Mouse (Mus musculus): ENCODE results near the gene Ifnl2.
"Not testable (repeated sequence)": the region's sequence is repeated elsewhere in the genome, so short reads cannot be mapped to it uniquely, and the experiment has no call there.

The Ifnl2 gene

DNA sequence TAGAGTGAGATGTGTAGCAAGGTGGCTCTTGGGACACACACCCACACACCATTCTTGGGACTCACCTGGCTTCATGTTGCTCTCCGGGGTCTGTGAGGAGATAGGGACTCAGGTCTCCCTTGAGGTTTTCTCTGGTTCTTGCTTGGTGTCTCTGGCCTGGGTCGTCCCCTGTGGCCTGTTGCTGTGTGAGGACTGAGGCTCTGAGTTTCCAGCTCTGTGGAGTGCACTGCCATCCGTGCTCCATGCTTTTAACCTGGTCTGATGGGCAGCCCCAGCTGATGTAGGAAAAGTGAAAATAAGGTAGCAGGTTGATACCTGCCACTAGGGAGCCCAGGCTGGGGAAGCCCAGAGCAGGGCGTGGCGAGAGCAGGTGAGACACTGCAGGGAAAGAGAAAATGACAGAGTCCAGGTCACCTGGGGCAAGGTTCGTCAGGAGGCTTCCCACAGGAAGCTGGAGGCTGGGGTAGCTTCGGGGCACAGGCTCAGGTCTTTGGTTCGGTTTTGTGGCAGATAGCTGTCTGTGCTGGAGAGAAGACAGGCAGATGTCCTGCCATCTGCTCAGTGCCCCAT, at the start of gene Ifnl2:
Gene Ifnl2 (minus strand): TSS at position 51 of the 570 bp plus-strand sequence.
- DNase-seq, result not testable (repeated sequence)

GRCm38 (mm10) chr7:28558486-28558885, 48.2 kb upstream of the Ifnl2 start:
- peak; percentile 76 for DNase-seq

DNA sequence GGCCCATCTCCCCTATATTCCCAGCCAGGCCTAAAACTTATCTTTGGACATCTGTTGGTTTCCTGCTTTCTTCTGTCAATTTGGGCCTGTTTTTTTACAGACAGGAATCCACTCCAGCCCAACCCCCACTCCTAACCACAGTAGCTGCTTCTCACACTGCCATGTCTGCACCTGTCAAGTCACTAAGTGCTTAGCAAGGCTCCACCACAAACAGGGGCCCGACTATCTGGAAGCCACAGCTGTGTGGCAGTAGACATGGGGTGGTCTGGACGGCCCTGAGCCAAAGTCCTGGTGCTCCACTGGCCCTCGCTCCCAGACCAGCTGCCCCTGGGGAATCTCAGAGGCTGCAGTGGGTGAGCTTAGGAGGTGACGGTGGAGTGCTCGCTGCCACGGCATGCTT, 47.5 kb upstream of the Ifnl2 start:
- no peak for DNase-seq

DNA sequence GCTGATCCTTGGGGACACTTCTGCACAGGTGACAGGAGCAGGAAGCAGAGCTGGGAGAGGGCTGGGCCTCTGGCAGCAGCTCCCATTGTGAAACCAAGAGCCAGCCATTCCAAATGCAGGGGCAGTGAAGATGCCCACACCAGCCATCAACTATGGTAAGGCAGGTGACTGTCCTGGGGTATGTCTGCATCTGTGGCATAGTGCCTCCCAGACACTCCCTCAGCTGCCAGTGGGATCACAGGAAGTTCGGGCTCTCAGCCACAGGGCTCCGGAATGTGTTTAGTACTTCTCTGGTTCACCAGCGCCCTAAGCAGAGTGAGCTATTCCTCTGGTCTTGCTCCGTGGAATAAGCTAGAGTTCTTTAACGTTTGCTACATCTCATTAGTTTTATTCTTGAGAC, 46.8 kb upstream of the Ifnl2 start:
- no peak for DNase-seq

- no peak for DNase-seq
Observed at GRCm38 (mm10) chr7:28555939-28556535, 45.8 kb upstream of the Ifnl2 start.

DNA sequence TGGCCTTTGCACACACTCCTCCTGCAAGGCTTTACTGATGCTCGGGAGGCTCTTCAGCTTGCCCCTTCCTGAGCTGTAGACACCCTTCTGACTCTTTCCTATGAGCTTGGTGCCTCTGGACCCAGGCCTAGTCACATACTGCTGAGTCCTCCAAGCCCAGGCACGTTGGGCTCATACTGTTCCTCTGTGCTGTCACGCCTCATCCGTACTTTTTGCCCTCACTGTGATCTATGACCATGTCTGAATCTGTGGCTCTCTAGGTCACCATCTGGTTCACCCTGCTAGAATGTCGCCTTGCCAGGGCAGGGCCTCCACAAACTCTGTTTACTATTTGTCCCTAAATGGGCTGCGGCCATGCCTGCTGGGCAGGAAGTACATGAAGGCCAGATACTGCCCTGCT, 42.8 kb upstream of the Ifnl2 start:
- DNase-seq, result no peak

DNA sequence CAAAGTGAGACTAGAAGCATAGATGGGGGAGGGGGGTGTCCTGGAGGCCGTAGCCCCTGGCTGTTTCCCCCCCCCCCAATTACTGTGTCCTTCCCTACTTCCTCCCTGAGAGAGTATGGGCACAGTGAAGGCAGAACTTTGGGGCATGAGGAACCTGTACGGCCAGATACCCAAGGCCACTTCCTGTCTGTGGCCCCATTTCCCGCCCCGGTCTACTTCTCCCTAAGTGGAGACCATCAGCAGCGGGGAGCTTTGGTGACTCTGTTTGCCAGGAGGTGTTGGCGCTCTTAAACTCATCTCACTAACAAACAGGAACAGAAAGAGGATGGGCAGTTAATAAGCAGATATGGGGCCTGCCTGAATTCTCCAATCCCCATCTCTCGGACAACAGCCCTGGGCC, 37.4 kb upstream of the Ifnl2 start:
- DNase-seq, result no peak

GRCm38 (mm10) chr7:28547154-28547553, 36.9 kb upstream of the Ifnl2 start, which contains the start of gene Nccrp1:
TSS of gene Nccrp1 (minus strand) at chr7:28547254.
- DNase-seq, result no peak

GRCm38 (mm10) chr7:28546649-28547048, 36.4 kb upstream of the Ifnl2 start:
- no peak for DNase-seq

- no peak for DNase-seq
Observed at GRCm38 (mm10) chr7:28545891-28546210, 35.6 kb upstream of the Ifnl2 start.

GRCm38 (mm10) chr7:28545048-28545890, 35.0 kb upstream of the Ifnl2 start:
- DNase-seq, result no peak

- DNase-seq, result no peak
Observed at GRCm38 (mm10) chr7:28544051-28544601, 33.9 kb upstream of the Ifnl2 start.

DNA sequence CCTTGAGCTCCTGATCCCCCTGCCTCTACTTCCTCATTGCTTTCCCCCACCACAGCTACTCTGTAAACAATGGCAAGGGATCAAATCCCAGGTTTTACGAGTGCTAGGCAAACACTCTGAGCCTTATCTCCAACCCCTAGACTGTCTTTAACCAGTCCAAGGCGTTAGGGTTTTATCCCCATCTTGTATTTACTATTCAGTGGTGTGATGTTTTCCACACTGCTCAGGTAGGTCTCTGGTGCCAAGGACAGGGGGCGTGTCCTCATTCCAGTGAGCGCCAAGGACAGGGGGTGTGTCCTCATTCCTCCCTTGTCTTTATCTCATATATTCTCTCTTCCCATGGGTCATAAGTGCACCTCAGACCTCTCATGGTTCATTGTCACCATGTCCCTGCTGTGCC, 30.3 kb upstream of the Ifnl2 start, which contains the start of gene Sycn:
Gene Sycn (plus strand): TSS at position 360 of the 400 bp plus-strand sequence.
- DNase-seq, result no peak

- not testable (repeated sequence) for DNase-seq
Observed at GRCm38 (mm10) chr7:28538886-28539285, 28.6 kb upstream of the Ifnl2 start.

DNA sequence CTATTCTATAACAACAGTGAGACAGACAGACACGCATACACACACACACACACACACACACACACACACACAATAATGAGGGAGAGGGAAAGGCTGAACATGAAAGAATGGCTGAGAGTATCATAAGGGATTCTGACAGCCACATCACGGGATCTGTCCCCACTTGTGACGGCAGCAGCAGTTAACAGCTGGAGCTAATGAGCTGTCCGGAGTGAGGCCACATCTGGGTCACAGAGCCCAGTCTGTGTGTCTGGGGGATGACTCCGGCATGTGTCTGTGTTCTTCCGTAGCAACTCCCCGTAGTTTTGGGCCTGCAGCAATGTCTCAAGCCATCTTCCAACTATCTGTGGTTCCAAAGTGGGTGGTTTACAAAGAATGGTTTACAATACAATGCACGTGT, 21.8 kb upstream of the Ifnl2 start:
- DNase-seq, result no peak

DNA sequence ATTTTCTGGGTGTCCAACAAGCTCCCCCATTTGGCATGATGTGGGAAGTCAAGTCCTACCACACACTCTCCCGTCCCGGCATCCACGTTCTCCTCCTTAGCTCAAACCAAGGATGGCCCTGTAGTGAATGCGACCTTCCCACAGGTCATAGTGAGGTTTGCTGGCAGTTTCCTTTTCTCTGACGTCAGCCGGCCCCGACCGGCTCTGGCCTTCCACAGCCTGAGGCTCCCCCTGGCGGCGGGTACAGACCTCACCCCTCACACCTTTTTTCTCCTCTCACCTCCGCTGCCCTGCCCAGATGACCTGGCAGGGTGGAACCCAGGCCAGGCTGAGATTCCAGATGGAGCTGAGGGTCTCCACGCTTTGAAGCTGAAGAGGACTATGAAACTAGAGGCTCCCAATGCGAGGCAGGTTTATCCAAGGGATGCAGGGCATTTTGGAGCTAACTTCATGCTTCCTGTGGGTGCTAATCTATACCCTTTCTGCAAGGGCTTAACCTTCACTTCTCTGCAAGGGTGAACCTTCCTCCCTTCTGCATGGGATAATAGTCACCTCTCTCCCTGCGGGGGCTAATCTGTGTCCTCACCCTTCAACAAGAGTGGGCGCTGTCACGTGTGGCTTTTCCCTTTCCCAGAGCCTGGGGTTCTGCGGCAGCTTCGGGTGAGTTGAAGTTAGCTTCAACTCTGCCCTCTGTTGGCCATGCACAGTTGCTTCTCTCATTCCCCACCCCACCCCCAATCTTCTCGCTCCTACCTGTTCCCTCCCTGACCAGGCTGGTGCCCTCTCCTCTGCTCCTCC, 17.9 kb upstream of the Ifnl2 start:
- DNase-seq, result peak; percentile 90

GRCm38 (mm10) chr7:28522536-28522935, 12.3 kb upstream of the Ifnl2 start, which contains the start of gene Ifnl3:
TSS of gene Ifnl3 (plus strand) at chr7:28522836.
- not testable (repeated sequence) for DNase-seq

- DNase-seq, result no peak
Observed at GRCm38 (mm10) chr7:28511441-28511840, 1.2 kb upstream of the Ifnl2 start.

GRCm38 (mm10) chr7:28509121-28509520, 1.1 kb downstream of the Ifnl2 start:
- DNase-seq, result not testable (repeated sequence)

DNA sequence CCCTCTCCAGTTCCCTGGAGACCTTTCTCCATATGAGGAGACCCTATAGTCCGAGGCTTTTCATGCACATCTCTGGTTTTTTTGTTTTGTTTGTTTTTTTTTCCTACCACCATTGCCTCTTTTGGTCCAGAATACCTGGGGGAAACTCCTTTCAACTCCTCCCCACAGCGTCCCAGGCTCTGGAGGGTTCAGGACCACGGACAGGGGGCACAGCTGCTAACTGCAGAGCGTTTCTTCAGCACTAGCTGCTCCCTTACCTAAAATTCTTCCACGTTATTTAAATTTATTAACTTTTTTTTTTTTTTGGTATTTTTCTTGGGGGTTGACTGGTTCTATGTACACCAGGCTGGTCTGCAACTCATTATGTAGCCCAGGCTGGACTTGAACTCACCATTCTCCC, 4.7 kb downstream of the Ifnl2 start:
- DNase-seq, result no peak

DNA sequence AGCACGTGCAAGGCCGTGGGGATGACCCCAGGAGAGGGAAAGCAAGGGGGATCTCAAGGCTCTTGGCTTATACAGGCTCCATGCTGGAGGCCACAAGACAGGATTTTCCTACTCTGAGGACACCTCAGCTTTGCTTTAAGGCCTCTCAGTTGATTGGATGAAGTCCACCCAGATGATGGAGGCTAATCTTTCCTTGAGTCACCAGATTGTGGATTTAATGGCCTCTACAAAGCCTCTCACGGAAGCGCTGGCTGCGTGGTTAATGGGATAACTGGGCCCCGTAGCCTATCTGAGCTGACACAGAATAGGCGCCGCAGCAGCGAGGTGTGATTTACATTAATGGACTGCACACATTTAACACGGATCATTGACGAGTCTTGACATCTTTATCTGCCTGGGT, 14.8 kb downstream of the Ifnl2 start:
- DNase-seq, result no peak

GRCm38 (mm10) chr7:28492310-28492709, 17.9 kb downstream of the Ifnl2 start:
- DNase-seq, result no peak

GRCm38 (mm10) chr7:28490903-28491302, 19.4 kb downstream of the Ifnl2 start:
- DNase-seq, result no peak

Data from lung, postnatal 14 days (tissue).